Mouse (Mus musculus) spleen, postnatal 14 days (tissue): ENCODE data around the gene Sspn.

Source experiments
- DNase-seq, 2 experiments: peaks; one replicate each; pipeline ENCODE4 v3.0.0; 2021 to 2022; ENCODE audit warnings: low spot score in 2 of 2

Sspn gene

GRCm38 (mm10) chr6:145972836-145973235, 41.4 kb downstream of the Sspn start:
- no peak for DNase-seq

DNA sequence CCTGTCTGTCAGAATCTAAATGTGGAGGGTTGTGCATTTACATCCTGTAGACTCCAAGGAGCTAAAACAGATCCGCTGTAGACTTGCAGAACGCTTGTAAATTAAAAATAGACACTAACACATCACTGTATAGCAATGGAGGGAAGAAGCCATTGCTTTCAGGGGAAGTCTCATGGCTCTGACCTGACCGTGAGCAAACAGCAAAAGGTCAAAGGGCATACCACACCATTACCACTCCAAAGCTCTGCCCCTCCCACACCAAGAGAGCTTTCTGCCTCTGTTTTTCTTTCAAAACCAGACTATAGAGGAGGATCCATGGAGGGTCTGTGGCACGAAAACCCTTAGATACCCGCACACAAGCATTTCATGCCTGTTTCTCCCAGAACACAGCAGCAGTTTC, 41.9 kb downstream of the Sspn start:
- DNase-seq, result no peak

DNA sequence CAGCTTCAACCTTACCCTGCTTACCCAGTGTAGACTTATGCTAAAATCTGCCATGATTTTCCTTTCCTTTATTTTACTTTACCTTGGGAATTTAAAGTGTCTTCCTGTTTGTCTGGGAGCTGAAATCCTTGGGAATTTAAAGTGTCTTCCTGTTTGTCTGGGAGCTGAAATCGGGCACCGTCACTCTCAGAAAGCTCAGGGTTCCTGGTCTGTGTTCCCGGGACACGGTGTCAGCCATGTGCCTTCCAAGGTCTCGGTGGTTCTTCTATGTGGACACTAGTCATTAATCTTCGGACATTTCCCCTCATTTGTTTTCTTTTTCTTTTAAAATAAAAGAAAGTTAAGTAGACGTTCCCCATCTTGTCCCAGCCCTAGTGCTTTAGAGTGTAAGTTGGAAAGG, 43.3 kb downstream of the Sspn start:
- DNase-seq, result no peak

DNA sequence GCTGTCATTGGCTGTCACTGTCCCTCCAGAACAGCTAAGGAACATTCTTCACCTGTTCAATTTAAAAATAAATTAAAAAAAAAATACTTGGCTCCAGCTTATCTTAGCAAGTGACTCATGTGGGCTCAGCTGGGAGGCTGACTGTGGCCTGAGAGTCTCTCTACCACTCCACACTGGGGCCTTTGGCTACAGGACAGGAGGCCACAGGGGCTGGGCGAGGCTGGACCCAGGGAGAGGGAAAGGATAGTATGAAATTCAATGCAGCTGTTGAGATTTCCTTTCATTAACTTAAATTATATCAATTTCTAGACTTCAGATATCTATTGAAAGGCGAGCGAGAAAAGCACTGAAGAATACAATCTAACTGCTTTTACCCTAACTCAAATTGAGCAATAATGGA, 45.9 kb downstream of the Sspn start:
- no peak for DNase-seq

DNA sequence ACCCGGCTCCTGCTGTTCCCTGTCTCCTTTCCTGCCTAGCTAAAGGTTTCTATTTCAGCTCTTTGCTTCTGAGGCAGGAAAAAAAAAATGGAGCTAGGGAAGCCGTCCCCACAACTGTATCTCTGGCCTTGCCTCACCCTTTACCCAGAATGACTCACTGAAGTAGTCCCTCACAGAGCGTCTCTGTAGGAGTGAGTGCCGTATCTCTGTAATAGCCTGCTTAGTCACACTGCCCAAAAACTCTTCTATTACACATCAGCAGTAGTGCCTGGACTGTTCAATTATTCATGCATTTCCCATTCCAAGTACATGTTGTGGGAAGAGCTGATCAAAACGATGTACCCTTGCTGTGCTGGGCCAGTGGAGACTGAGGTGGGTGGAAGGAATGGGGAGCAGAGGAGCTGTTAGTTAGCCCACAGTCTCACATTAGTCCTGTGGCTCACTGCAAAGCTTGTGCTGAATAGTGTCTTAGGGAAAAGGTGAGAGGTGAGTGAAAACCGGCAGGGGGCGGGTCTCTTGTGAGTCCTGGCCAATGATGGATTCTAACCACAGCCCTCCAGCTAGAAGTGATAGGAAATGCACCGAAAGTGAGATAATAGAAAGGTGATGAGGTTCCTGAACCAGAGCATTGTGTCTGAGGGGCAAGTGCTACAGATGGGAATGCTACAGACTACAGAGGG, 46.5 kb downstream of the Sspn start:
- no peak for DNase-seq

- DNase-seq, result no peak
These were observed 49.6 kb downstream of the Sspn start for GRCm38 (mm10) chr6:145981074-145981473.

- no peak for DNase-seq
These were observed 50.9 kb downstream of the Sspn start for GRCm38 (mm10) chr6:145982335-145982734.

DNA sequence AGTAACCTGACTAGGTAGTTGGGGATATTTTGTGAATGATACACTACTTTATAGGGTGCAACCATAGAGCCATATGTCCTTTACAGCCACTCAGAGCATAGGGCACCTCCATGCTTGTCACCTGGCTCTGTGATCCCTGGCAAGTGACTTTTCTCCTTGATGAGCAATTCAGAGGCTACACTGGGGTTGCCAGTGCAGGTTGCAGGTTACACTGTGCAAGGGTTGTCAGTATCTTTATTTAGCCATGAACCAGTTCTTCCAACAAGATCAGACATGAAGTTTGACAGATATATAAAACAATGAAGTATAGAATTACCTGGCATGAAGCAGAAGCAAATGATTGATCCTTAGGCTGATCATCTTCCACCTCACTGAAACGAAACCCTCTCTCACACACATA, 59.1 kb downstream of the Sspn start:
- DNase-seq, result no peak

GRCm38 (mm10) chr6:145992526-145992925, 61.1 kb downstream of the Sspn start:
- DNase-seq, result no peak

DNA sequence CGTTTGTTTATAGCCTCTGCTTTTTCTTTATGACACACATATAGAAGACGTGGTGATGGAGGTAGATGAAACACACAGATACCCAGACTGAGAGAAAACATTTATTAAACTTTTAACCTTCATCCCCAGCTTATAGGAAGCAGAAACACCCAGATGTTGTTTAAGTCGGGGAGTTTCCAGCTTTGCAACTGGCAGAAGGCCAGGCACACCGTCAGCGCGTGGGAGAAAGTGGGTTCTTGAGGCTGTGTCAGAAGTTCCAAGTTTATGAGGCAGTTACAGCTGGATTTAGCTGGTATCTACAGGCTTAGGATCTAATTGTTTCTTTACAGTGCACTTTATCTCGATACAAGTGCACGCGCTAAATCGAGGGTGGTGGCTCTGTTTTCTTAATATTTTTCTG, 61.5 kb downstream of the Sspn start:
- no peak for DNase-seq

DNA sequence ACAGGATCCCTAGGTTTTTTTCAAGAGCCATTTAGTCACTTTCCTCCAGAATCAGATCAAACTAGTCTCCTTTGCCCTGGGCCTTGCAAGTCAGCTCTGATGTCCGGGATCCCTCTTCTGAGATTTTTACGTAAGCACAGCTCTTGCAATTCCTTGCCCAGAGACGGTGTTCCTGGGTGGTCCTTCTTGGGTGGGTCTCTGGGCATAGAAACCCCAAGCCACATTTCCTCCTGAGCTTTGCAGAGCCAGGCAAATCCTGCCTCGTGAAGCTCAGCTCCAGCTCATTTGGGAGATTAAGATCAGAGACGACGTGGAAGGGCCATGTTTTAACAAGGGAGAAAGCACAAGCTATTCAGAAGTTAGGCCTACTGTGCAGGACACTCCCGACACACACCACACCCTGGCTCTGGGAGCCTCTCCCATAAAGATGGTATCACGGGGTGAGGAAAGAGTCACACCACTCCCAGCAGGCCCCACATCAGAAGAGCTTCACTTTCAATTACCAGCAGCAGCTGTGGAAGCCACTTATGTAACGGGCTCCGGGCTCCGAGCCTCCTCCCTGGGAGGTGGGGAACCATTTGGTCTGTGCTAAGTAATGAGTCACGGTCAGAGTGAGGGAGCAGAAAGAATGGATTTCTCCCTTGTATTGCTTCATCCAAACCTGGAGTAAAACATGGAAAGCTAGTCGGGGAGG, 67.0 kb downstream of the Sspn start:
- DNase-seq, result no peak

DNA sequence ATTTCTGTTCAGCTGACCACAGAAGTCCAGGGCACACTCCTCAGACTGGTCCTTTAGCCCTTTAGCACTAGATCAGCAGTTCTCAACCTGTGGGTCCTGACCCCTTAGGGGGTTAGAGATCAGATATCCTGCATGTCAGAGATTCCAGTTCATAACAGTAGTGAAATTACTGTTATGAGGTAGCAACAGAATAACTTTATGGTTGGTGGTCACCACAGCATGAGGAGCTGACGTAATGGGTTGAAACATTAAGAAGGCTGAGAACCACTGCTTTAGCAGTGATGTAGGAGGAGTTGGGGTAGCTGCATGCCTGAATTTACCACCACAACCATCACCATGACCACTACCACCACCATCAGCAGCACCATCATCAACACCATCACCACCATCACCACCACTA, 69.3 kb downstream of the Sspn start:
- DNase-seq, result no peak

GRCm38 (mm10) chr6:146001396-146002191, 70.2 kb downstream of the Sspn start:
- DNase-seq, result no peak

GRCm38 (mm10) chr6:146004174-146004601, 72.7 kb downstream of the Sspn start:
- no peak for DNase-seq

DNA sequence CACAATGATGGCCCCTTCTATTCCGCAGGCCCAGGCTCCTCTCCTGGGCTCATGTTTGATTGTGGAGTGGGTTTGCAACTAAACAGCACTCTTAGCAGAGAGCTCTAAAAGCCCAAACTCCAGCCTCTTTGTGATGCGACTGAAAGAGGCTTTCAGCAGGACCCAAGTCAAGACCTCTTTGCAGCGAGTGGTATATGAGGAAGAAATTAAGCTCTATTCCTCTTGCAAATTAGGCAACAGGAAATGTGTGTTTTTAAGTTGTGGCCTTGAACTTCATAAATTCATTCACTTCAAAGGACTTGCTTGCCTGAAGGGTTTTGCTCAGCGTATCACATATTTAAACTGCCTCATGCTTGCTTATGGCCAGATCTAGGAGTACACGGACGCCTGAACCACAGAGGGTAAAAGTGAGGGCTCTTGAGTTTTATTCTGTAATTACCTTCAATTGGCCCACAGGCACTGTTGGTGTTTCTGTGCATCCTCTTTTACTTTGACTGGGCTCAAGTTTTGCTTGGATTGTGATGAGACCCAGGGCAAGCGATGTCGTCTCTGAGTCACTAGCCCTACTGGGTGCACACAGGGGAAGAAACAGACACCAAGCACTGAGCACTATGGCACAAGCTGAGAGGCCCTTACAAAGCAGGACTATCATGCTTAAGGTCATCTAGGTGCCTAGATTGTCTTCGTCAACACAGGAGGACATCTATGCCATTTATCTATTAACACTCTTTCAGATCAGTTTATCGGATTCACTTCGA, 73.9 kb downstream of the Sspn start:
- DNase-seq, result no peak

DNA sequence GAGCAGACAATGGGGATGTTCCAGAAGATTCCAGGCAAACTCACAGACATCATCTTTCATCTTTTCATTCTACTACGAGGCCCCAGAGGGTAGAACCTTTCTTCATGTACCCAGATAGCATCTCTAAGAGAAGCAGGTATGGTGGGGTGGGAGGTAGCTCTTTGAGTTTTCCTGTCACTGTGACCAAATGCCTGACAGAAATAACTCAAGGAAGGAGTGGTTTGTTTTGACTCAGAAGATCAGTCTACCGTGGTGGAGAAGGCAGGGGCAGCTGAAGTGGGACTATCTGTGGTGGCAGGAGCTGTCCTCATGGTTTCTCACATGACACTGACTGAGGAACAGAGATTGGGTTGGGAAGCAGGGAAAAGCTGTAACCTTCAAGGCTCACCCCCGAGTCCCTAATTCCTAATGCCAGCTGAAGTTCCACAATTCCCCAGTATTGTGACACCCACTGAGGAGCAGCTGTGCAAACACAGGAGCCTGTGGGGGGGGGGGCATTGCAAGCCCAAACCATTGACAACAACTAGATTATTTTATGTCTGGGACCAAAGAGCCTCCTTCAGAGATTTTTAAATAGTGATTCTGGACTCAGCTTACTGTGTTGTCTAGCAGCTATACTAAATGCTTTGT, 74.6 kb downstream of the Sspn start:
- DNase-seq, result no peak

GRCm38 (mm10) chr6:146006753-146007152, 75.3 kb downstream of the Sspn start:
- no peak for DNase-seq

GRCm38 (mm10) chr6:146008450-146008981, 77.1 kb downstream of the Sspn start:
- DNase-seq, result no peak

DNA sequence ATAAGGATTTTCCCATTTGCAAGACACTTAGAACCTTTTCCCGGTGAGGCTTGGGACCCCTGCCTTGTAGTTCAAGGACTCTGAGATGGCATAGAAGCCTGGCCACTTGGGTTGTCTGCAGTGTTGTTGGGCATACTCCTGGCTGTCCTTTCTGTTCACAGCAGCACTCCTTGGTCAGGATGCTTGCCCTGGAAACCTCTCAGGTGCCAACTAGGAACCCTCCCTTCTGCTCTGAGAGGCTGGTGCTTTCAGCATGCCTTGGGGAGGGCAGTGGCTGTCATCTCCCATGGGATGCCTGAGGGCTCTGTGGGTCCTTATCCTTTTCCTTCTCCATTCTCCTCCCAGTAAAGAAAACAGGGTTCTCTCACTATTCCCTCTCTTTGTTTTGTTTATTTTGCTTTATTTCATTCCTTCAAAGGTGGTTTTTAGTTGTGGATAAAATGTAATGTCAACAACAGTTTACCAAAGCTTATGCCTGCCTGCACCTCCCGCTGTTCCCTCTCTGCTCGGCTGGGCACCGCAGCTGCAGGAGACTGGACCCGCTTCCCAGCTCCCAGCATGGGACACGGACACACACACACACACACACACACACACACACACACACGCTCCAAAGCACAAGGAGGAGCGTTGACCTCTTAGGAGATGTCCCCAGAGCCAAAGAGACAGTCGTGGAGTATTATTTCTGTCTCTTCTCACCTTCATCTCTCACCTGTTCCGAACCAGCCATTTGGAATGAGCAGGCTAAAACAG, 77.9 kb downstream of the Sspn start:
- DNase-seq, result no peak

DNA sequence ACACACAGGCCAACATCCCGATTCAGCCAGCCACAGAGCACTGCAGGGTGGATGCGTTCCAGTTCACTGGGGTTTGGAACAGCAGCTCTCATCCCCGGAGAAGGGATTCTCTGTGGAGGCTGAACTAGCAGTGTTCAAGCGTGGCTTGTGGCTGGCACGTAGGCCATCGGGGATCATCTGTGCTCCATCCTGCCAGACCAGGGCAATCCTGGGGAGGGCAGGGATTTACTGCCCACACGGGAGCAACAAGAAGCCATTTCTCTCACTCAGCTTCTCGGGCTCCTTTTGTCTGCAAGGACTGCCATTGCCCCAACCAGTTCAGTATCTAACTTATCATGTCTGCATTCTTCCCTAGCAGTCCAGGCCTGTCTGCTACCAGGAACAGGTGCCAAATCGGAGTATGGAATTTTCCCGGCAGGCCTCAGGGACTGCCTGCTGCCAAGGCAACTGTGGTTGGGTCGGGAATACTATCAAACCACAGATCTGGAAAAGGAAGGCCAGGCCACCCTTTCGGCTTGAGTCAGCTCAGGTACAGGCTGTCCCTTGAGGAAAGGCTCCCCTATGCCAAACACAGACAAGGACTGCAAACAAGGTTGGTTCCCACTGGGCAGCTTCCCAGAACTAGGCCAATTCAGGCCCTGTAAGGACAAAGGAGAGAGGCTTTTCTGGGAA, 78.8 kb downstream of the Sspn start:
- no peak for DNase-seq
